Mouse (Mus musculus) embryonic fibroblast, embryonic 13.5 days (primary cell): ENCODE measurements around the gene Ccnb1.

ENCODE experiments used
- CTCF ChIP-seq: IDR thresholded peaks from 2 replicates; pipeline ENCODE4 v1.5.1; 2011; ENCODE audit warnings: mild to moderate bottlenecking, control low read depth, low read length, moderate library complexity, borderline replicate concordance; ENCODE audit not compliant: insufficient read depth
- POLR2A ChIP-seq: IDR thresholded peaks from 2 replicates; pipeline ENCODE4 v1.6.1; 2011; ENCODE audit warnings: low read depth, mild to moderate bottlenecking, control low read depth, low read length, moderate library complexity

DNA sequence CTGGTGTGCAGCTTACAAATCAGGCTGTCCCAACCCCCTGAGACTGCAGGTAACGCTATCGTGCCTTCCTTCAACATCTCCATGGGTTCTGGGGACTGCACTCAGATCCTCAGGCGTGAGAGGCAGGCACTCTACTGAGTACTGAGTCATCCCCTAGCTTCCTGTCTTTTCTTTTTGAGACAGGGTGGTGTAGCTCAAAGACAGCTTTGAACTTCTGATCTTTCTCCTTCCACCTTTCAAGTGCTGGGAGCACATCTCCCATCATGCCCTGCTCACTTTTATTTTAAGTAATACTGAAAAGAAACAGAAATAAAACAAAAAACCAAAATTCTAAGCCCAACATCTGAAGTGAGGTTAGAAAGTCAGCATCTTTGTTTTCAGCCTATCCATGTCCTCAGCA, 19.4 kb upstream of the Ccnb1 start:
- no peak for TF ChIP-seq POLR2A
- no peak for TF ChIP-seq CTCF
